Mouse (Mus musculus) intestine, embryonic 15.5 days (tissue): Measurements from ENCODE around the gene Serf2. TPM values are rescaled to one million over a fixed set of nuclear protein-coding genes. Genes with fewer than 3 reads are reported as not detected.

Source experiments
- ATAC-seq: fragments of 200-750 bp; cut with Nextera tagmentation; 2 replicates; pipeline ENCODE4 v1.8.0; 2017; ENCODE audit warnings: moderate TSS enrichment, moderate library complexity
- H3K27ac ChIP-seq: fragments of 300-500 bp; sonication (generic); 2 replicates; pipeline ENCODE4 v1.5.1; 2015; ENCODE audit warnings: mild to moderate bottlenecking, inconsistent platforms
- H3K27me3 ChIP-seq: fragments of 300-500 bp; sonication (generic); replicated peaks from 2 replicates; pipeline ENCODE4 v1.6.1; 2015; ENCODE audit warnings: inconsistent platforms
- H3K36me3 ChIP-seq: fragments of 300-500 bp; sonication (generic); 2 replicates; pipeline ENCODE4 v1.6.1; 2015; ENCODE audit warnings: inconsistent platforms
- H3K4me1 ChIP-seq: fragments of 300-500 bp; sonication (generic); replicated peaks from 2 replicates; pipeline ENCODE4 v1.6.1; 2015; ENCODE audit warnings: inconsistent platforms
- H3K4me2 ChIP-seq: fragments of 300-500 bp; sonication (generic); replicated peaks from 2 replicates; pipeline ENCODE4 v1.6.1; 2015; ENCODE audit warnings: mild to moderate bottlenecking, inconsistent platforms
- H3K4me3 ChIP-seq: fragments of 300-500 bp; sonication (generic); replicated peaks from 2 replicates; pipeline ENCODE4 v1.5.1; 2015; ENCODE audit warnings: inconsistent platforms
- H3K9ac ChIP-seq: fragments of 300-500 bp; sonication (generic); 2 replicates; pipeline ENCODE4 v1.6.1; 2015; ENCODE audit warnings: inconsistent platforms
- H3K9me3 ChIP-seq: fragments of 300-500 bp; sonication (generic); 2 replicates; pipeline ENCODE4 v1.6.1; 2016; ENCODE audit warnings: inconsistent platforms
- WGBS: fragments of 180-500 bp; shearing (Covaris S2); methylation state at CpG from one replicate; pipeline ENCODE4 v1.1.7; 2015; 5-methylcytosine and 5-hydroxymethylcytosine counted together
- polyA plus RNA-seq: library from polyadenylated mRNA; unstranded; fragments of >200 nt; fragmentation: Nextera tagmentation; extraction: Ambion mirVana; gene quantifications from 2 replicates; pipeline ENCODE4 v1.2.1, GENCODE M21; 2015

The Serf2 gene
- polyA plus RNA-seq, 1 experiment from 2014 or later: 476 TPM

GRCm38 (mm10) chr2:121425890-121426289, 23.1 kb upstream of the Serf2 start:
- H3K9me3 ChIP-seq: no peaks in the 10 kb centered on the region
- H3K4me1 ChIP-seq: no peaks in the 10 kb centered on the region
- H3K27ac ChIP-seq: no peak overlapping the region
- 92% methylated on average over 2 of the region's 2 CpGs for whole genome bisulfite sequencing
- peaks cover 15% of the 10 kb centered on the region for H3K36me3 ChIP-seq
- no peak overlapping the region for H3K4me3 ChIP-seq
- ATAC-seq: no peak
- no peaks in the 10 kb centered on the region for H3K27me3 ChIP-seq
- H3K4me2 ChIP-seq: no peak overlapping the region
- H3K9ac ChIP-seq: no peak overlapping the region

- WGBS: 98% methylated on average over 1 of the region's 1 CpGs
- H3K36me3 ChIP-seq: peaks cover 35% of the 10 kb centered on the region
- ATAC-seq: no peak
These were observed 14.1 kb upstream of the Serf2 start for GRCm38 (mm10) chr2:121434854-121435253.

GRCm38 (mm10) chr2:121439746-121440145, 9.2 kb upstream of the Serf2 start:
- Histone ChIP-seq H3K9me3 (no peaks in the 10 kb centered on the region), H3K4me2 (no peak overlapping the region), H3K9ac (no peak overlapping the region), H3K27ac (no peak overlapping the region), H3K4me3 (no peak overlapping the region), H3K27me3 (0 out of 2 replicates have a peak, but pooled peaks cover 3% of the 10 kb centered on the region), H3K4me1 (peaks cover 11% of the 10 kb centered on the region; the same call in 1 of the 2 replicates), H3K36me3 (peaks cover 18% of the 10 kb centered on the region)
- WGBS: 69% methylated on average over 4 of the region's 4 CpGs
- ATAC-seq: no peak

More at GRCm38 (mm10) chr2:121434854-121435253, 14.1 kb upstream of the Serf2 start:
- H3K4me2 ChIP-seq: no peak overlapping the region
- H3K27me3 ChIP-seq: no peaks in the 10 kb centered on the region
- no peaks in the 10 kb centered on the region for H3K9me3 ChIP-seq
- no peaks in the 10 kb centered on the region for H3K4me1 ChIP-seq
- no peak overlapping the region for H3K9ac ChIP-seq
- H3K27ac ChIP-seq: no peak overlapping the region
- no peak overlapping the region for H3K4me3 ChIP-seq

GRCm38 (mm10) chr2:121440834-121441605, 8.0 kb upstream of the Serf2 start:
- peaks cover 10% of the 10 kb centered on the region; the same call in 1 of the 2 replicates for H3K36me3 ChIP-seq
- H3K4me3 ChIP-seq: no peak overlapping the region
- ATAC-seq: no peak
- WGBS: 55% methylated on average over 5 of the region's 5 CpGs
- 0 out of 2 replicates have a peak, but pooled peaks cover 3% of the 10 kb centered on the region for H3K27me3 ChIP-seq
- H3K4me2 ChIP-seq: no peak overlapping the region
- peaks cover 11% of the 10 kb centered on the region; the same call in 1 of the 2 replicates for H3K4me1 ChIP-seq
- no peaks in the 10 kb centered on the region for H3K9me3 ChIP-seq
- H3K9ac ChIP-seq: no peak overlapping the region
- H3K27ac ChIP-seq: no peak overlapping the region

- H3K4me3 ChIP-seq: peak overlapping the region; percentile 47
These were observed 7.2 kb upstream of the Serf2 start for GRCm38 (mm10) chr2:121441800-121442199.

GRCm38 (mm10) chr2:121442259-121443067, 6.5 kb upstream of the Serf2 start:
- 0 out of 2 replicates have a peak, but pooled peaks cover 3% of the 10 kb centered on the region for H3K27me3 ChIP-seq
- peak; percentile 95 for ATAC-seq

More at GRCm38 (mm10) chr2:121441800-121442199, 7.2 kb upstream of the Serf2 start:
- Histone ChIP-seq H3K27me3 (0 out of 2 replicates have a peak, but pooled peaks cover 3% of the 10 kb centered on the region), H3K27ac (no peak overlapping the region), H3K36me3 (peaks cover 10% of the 10 kb centered on the region; the same call in 1 of the 2 replicates), H3K9me3 (no peaks in the 10 kb centered on the region), H3K4me1 (peaks cover 11% of the 10 kb centered on the region; the same call in 1 of the 2 replicates), H3K9ac (peak overlapping the region; percentile 43), H3K4me2 (peak overlapping the region; percentile 91)
- 0 out of 2 replicates have a peak, but pooled peaks have one; percentile 7 for ATAC-seq
- WGBS: 5% methylated on average over 11 of the region's 11 CpGs

GRCm38 (mm10) chr2:121443068-121443349, 6.0 kb upstream of the Serf2 start:
- Histone ChIP-seq H3K4me1 (peaks cover 15% of the 10 kb centered on the region; the same call in 1 of the 2 replicates), H3K9ac (peak overlapping the region; percentile 43), H3K36me3 (peaks cover 7% of the 10 kb centered on the region; the same call in 1 of the 2 replicates), H3K4me3 (peak overlapping the region; percentile 47), H3K4me2 (peak overlapping the region; percentile 91), H3K9me3 (no peaks in the 10 kb centered on the region), H3K27ac (no peak overlapping the region), H3K27me3 (0 out of 2 replicates have a peak, but pooled peaks cover 3% of the 10 kb centered on the region)
- peak; percentile 7; the same call in 1 of the 2 replicates for ATAC-seq
- WGBS: 9% methylated on average over 8 of the region's 8 CpGs

More at GRCm38 (mm10) chr2:121442259-121443067, 6.5 kb upstream of the Serf2 start:
- H3K4me3 ChIP-seq: peak overlapping the region; percentile 47
- peaks cover 10% of the 10 kb centered on the region; the same call in 1 of the 2 replicates for H3K36me3 ChIP-seq
- peak overlapping the region; percentile 43 for H3K9ac ChIP-seq
- under 1% methylated on average over 30 of the region's 30 CpGs for WGBS
- peak overlapping the region; percentile 91 for H3K4me2 ChIP-seq
- peaks cover 11% of the 10 kb centered on the region; the same call in 1 of the 2 replicates for H3K4me1 ChIP-seq
- H3K27ac ChIP-seq: no peak overlapping the region
- no peaks in the 10 kb centered on the region for H3K9me3 ChIP-seq

- 90% methylated on average over 1 of the region's 1 CpGs for WGBS
- Histone ChIP-seq H3K4me2 (peak within 1 kb of the TSS; percentile 91), H3K4me1 (peaks cover 17% of the 10 kb centered on the region; the same call in 1 of the 2 replicates), H3K36me3 (no peaks in the 10 kb centered on the region), H3K27ac (no peak within 1 kb of the TSS), H3K9me3 (no peaks in the 10 kb centered on the region), H3K9ac (no peak within 1 kb of the TSS), H3K27me3 (0 out of 2 replicates have a peak, but pooled peaks cover 3% of the 10 kb centered on the region), H3K4me3 (peak within 1 kb of the TSS; percentile 47; the same call in 1 of the 2 replicates)
- ATAC-seq: no peak
These were observed 4.8 kb upstream of the Serf2 start, which contains the start of gene Ell3 for GRCm38 (mm10) chr2:121444178-121444577. Gene Ell3, minus strand, starts transcription at chr2:121444278.

- Histone ChIP-seq H3K4me2 (no peak overlapping the region), H3K27me3 (0 out of 2 replicates have a peak, but pooled peaks cover 3% of the 10 kb centered on the region), H3K9ac (no peak overlapping the region), H3K9me3 (no peaks in the 10 kb centered on the region), H3K36me3 (no peaks in the 10 kb centered on the region), H3K4me1 (peaks cover 17% of the 10 kb centered on the region; the same call in 1 of the 2 replicates), H3K27ac (no peak overlapping the region), H3K4me3 (no peak overlapping the region)
- 86% methylated on average over 3 of the region's 3 CpGs for WGBS
- ATAC-seq: no peak
These were observed 3.9 kb upstream of the Serf2 start for GRCm38 (mm10) chr2:121445117-121445516.

GRCm38 (mm10) chr2:121446506-121446905, 2.5 kb upstream of the Serf2 start:
- H3K27me3 ChIP-seq: no peaks in the 10 kb centered on the region
- ATAC-seq: no peak
- no peak overlapping the region for H3K4me3 ChIP-seq
- 91% methylated on average over 4 of the region's 4 CpGs for WGBS
- peaks cover 20% of the 10 kb centered on the region; the same call in 1 of the 2 replicates for H3K4me1 ChIP-seq
- H3K4me2 ChIP-seq: no peak overlapping the region
- H3K9ac ChIP-seq: no peak overlapping the region
- H3K9me3 ChIP-seq: no peaks in the 10 kb centered on the region
- H3K36me3 ChIP-seq: no peaks in the 10 kb centered on the region; the same call in 1 of the 2 replicates
- H3K27ac ChIP-seq: no peak overlapping the region

GRCm38 (mm10) chr2:121447006-121447405, 2.0 kb upstream of the Serf2 start:
- no peak for ATAC-seq
- no peaks in the 10 kb centered on the region; the same call in 1 of the 2 replicates for H3K36me3 ChIP-seq
- no peak overlapping the region for H3K9ac ChIP-seq
- no peaks in the 10 kb centered on the region for H3K9me3 ChIP-seq
- H3K27ac ChIP-seq: no peak overlapping the region
- H3K4me1 ChIP-seq: peaks cover 16% of the 10 kb centered on the region; the same call in 1 of the 2 replicates
- no peak overlapping the region for H3K4me3 ChIP-seq
- H3K27me3 ChIP-seq: no peaks in the 10 kb centered on the region
- 78% methylated on average over 3 of the region's 3 CpGs for WGBS
- H3K4me2 ChIP-seq: no peak overlapping the region
